Mouse (Mus musculus) thymus, postnatal 36 days (tissue): Measurements from ENCODE around the gene Stx5a.

Experiments used
- DNase-seq, 2 experiments: peaks; one replicate each; pipeline ENCODE4 v3.0.0; 2022; ENCODE audit warnings: mixed read lengths in 2 of 2

Gene Stx5a

GRCm38 (mm10) chr19:8747368-8747767 is 6.2 kb downstream of the Stx5a start:
- DNase-seq, result no peak

DNA sequence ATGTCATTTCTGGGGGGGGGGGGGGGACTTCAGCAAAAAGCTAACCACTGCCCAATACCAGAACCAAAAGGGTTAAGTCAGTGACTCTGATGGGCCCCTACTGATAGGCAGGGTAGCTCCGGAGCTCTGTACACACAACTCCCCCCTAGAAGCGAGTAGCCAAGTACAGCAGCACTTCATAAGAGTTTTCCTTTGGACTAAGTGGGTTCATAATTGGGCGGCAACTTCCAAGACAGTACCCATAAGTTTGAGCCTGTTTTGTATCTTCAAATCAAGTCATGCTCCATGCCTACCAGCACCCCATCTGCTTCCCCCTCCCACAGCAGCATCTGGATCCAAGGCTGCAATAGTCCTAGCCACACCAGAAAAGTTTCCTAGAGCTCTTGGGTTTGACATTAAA is 14.4 kb downstream of the Stx5a start:
- no peak for DNase-seq

DNA sequence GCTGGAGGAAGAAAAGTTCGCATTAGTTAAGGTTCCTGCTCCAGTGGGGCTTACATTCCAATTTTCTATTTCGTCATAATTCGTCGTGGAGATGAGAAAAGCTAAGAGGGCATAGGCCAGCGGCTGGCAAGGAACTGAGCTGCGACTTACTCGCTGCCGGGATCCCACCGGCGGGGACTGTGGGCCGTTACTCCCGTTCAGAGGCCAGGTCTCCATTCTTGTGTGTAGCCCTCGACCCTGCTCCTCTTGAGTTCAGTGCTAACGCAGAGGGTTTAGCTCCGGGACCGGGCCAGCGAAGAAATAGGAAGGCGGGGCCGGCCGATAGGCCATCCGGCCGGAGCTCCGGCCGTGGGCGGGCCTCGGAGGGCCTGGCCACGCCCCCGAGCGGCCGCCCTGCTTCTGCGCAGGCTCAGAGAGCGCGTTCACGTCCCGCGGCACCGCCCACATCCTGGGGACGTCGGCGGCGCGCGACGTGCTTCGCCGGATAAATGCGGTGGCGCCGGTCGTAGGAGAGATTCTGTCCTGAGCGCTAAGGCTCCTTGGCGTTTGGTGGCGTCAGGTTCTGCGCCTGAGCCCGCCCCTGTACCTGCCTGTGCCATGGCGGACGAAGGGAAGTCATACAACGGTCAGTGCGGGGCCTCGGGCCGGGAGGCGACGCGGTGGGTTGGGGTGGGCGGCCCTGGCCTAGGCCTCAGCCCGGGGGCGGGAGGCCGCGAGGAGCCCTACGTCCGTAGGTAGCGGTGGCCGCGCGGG is 15.6 kb downstream of the Stx5a start, which contains the start of gene Nxf1:
Gene Nxf1, plus strand, starts transcription at position 439 of the 753 bp plus-strand sequence.
- peak; percentile 92 to 93 for DNase-seq

- no peak for DNase-seq
Observed at GRCm38 (mm10) chr19:8757471-8757998, 16.3 kb downstream of the Stx5a start.

DNA sequence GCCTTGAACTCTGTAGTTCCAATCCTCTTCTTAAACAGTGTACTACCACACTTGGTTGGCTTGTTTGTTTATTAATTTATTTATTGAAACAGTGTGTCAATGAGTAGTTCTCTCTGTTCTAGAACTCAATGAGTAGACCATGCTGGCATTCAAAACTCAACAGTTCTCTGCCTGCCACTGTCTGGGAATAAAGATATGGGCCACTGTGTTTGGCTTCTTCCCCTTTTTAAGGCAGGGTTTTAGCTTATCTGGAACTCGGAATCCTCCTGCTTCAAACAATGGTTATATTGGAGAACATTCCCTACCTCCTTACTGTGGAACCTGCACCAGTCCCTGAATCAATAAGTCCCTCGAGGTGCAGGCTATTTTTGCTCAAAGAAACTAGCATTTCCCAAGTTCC is 17.7 kb downstream of the Stx5a start:
- no peak for DNase-seq

- no peak for DNase-seq
Observed at GRCm38 (mm10) chr19:8760757-8761156, 19.5 kb downstream of the Stx5a start.

DNA sequence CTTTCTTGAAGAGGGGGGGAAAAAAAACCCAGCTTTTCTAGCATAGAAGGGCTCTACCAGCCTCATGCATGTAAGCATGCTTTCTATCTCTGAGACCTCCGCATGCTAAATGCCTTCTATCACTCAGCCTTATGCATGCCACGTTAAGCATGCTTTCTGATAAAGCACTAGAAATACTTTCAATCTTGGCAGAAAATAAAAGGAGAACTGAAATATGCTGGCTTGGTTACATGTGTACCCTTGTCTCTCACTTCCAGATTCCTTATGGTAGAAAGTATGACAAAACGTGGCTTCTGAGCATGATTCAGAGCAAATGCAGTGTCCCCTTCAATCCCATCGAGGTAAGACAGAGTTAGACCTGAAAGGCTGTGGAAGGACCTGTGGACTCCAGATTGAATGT is 22.1 kb downstream of the Stx5a start:
- no peak for DNase-seq

DNA sequence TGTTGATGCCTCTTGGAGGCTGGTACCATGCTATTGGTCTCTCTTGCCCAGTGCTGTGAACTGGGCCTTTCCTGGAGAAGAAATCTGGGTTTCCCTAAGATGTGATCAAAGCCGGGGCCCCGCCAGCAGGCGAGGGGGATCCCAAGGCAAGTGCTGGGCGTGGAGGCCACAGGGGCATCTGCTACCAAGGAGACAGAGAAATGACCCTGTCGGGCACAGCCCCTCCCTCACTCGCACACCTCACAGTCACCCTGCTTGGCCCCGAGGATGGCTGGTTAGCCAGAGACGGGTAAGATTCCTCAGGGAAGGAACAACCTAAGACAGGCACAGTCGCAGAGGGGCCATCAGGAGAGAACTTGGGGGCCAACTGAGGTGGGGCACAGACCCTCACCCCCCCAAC is 24.3 kb downstream of the Stx5a start:
- DNase-seq, result no peak

DNA sequence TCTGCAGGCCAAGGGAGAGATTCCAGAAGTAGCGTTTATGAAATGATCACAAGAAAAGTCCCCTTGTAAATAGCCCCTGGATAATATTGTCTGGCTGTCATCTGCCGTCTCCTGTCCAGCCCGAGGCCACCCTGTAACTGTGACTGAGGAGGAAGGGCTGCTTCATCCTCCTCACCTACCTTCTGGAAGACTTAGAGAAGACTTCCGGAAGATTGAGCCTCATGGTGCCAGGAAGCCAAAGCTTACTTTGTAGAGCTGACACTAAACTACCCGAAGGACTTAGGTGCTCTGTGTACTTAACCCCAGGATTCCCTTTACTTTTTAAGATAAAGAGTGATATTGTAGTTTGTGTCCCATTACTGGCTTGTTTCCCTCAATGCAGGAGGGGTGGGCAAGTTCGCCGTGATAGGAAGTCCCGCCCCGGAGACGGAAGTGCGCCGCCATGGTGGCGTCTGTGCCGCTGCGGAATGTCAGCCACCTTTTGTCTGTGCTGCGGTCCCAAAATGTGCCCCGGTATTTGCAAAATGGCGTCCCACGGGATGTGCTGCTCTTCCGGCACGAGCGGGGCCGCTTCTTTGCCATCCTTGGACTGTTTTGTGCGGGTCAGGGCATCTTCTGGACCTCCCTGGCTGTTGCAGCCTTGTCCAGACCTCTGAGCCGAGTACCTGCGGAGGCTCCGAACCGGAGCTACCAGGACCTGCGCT is 29.5 kb downstream of the Stx5a start, which contains the start of gene Tmem223:
Gene Tmem223, plus strand, starts transcription at position 430 of the 704 bp plus-strand sequence.
- DNase-seq, result peak; percentile 83 to 84

- DNase-seq, result no peak
Observed at GRCm38 (mm10) chr19:8772996-8773395, 31.8 kb downstream of the Stx5a start.

- DNase-seq, result no peak
Observed at GRCm38 (mm10) chr19:8773409-8773808, 32.2 kb downstream of the Stx5a start.

DNA sequence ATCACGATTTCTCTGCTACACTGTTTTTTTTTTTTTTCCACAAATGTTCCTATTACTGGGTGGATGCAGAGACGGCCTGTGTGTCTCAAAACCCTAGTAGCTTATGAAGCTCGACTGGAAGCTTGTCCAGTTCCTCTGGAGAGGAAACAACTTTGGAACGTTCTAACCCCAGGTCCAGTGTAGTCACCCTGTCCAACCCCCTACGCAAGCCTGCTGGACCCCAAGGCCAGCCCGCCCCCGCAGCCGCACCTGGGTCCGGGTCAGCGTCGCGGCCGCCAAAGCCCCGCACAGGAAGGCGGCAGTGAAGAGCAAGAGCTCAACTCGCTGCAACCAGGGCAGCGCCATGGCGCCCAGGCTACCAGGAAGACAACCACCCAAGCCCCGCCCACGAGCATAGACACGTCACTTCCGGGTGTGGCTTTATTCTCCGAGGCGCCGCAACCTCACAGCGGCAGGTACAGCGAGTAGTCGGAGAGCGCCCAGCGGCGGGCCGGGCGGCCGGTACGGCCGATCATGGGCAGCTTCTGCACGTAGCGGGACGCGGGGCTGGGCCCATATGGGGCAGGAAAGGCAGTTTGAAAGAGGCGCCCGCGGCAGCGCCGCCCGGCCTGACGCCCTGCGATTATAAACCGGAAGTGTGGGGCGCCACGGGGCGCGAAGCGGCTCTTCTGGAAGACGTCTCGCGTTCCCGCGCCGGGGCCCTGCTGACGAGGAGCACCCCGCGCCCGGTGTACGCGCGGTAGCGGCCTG is 33.0 kb downstream of the Stx5a start, which contains the start of gene Tmem179b:
Gene Tmem179b, minus strand, starts transcription at position 382 of the 750 bp plus-strand sequence.
- DNase-seq, result peak; percentile 96 to 98

DNA sequence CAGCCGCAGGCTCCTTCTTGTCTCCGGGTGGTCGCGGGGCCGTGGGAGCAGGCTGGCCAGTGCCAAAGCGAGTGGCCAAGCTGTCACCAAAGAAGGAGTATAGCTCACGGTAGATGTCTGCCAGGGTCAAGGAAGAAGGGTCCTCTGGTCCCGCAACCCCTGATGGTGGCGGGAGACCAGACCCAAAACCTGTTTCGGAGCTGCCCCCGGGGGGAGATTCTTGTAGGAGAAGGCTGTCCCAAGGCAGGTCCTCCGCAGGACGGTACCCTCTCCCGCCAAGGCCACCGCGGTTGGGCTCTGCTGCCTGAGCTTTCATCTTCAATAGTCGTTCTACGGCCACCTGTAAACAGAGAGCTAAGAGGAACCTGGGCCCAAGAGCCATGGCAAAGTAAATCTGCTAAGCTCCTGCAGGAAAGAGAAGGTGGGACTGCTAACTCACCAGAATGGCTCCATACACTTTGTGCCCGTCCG is 33.8 kb downstream of the Stx5a start:
- no peak for DNase-seq

GRCm38 (mm10) chr19:8786008-8786781 is 45.0 kb downstream of the Stx5a start, which contains the start of gene Taf6l:
Gene Taf6l (minus strand): TSS chr19:8786417.
- DNase-seq, result peak; percentile 88 to 93

- no peak for DNase-seq
Observed at GRCm38 (mm10) chr19:8788521-8788920, 47.3 kb downstream of the Stx5a start.

GRCm38 (mm10) chr19:8789171-8789570 is 48.0 kb downstream of the Stx5a start:
- DNase-seq, result no peak

DNA sequence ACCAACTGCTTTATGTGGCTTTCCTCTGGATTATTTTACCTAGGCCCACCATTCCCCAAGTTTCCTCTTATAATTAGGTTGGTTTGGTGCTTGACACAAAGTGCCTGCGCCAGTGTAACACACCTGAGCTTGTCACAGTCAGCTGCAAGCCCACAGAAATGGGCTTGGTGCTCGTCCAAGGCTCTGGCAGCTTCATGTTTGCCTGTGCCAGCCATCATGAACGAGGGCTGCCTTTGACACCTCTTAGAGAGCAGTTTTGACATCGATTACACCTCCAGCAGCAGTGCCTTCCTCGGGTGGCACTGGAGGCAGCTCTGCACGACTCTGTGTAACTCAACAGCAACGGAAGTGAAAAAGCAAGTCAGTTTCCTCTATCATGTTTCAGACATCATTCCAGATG is 49.0 kb downstream of the Stx5a start:
- no peak for DNase-seq

- peak; percentile 85 to 91 for DNase-seq
Observed at GRCm38 (mm10) chr19:8798264-8798946, 57.2 kb downstream of the Stx5a start, which contains the start of gene Polr2g. Gene Polr2g (minus strand): TSS chr19:8798577.

- DNase-seq, result no peak
Observed at GRCm38 (mm10) chr19:8798947-8799315, 57.7 kb downstream of the Stx5a start.

GRCm38 (mm10) chr19:8802130-8802821 is 61.1 kb downstream of the Stx5a start, which contains the start of gene Zbtb3:
Gene Zbtb3 (plus strand): TSS chr19:8802555.
- DNase-seq, result peak; percentile 87 to 94
